Mouse (Mus musculus): ENCODE results near the gene Sufu. TPM values are rescaled to one million over a fixed set of nuclear protein-coding genes. Genes with fewer than 3 reads are reported as not detected.

The Sufu gene
- total RNA-seq, 2 experiments from 2014 or later, result 19.4 to 20.1 TPM

GRCm38 (mm10) chr19:46489448-46489847, 92.8 kb downstream of the Sufu start:
- no peak for DNase-seq (ENCODE audit: extremely low spot score in 1 of 2, low spot score in 2 of 2)
- no peak overlapping the region for H3K4me3 ChIP-seq
- H3K27ac ChIP-seq, result no peak overlapping the region
- intact Hi-C loops (cut with DNase I), result no loop called here
- TF ChIP-seq CTCF (IDR thresholded peaks at IDR 0.05), result no peak

GRCm38 (mm10) chr19:46490634-46491033, 93.9 kb downstream of the Sufu start:
- TF ChIP-seq CTCF (IDR thresholded peaks at IDR 0.05), result no peak
- no peak overlapping the region for H3K4me3 ChIP-seq
- intact Hi-C loops (cut with DNase I), result no loop called here
- no peak overlapping the region for H3K27ac ChIP-seq
- DNase-seq (ENCODE audit: extremely low spot score in 1 of 2, low spot score in 2 of 2), result no peak

- intact Hi-C loops (cut with DNase I), result no loop called here
- TF ChIP-seq CTCF (IDR thresholded peaks at IDR 0.05), result no peak
Observed at GRCm38 (mm10) chr19:46495136-46495535, 98.4 kb downstream of the Sufu start.

DNA sequence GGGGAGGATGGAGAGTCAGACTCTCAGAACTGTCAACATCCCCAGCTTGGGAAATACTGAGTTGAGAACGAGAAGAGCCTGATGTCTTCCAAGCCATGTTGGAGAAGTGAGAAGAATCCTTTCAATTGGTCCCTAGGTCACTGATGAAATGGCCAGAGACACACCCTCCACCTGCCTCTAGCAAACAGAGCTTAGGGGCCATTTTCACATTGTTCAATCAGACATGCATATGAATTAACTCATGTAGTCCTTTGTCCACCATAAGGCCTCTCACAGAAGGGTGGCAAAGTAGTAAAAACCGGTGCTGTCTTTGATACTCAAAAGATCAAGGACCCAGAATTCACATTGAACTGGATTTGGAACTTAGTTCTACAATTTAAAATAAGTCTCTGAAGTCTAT, 100.5 kb downstream of the Sufu start:
- intact Hi-C loops (cut with DNase I), result no loop called here
- no peak for TF ChIP-seq CTCF (IDR thresholded peaks at IDR 0.05)

More at GRCm38 (mm10) chr19:46495136-46495535, 98.4 kb downstream of the Sufu start:
- Histone ChIP-seq H3K27ac (no peak overlapping the region), H3K4me3 (no peak overlapping the region)
- DNase-seq (ENCODE audit: extremely low spot score in 1 of 2, low spot score in 2 of 2), result no peak

GRCm38 (mm10) chr19:46499539-46499835, 102.8 kb downstream of the Sufu start:
- Histone ChIP-seq H3K4me3 (peak overlapping the region; percentile 28), H3K27ac (peak overlapping the region; percentile 58)
- TF ChIP-seq CTCF (IDR thresholded peaks at IDR 0.05), result no peak
- intact Hi-C loops (cut with DNase I), result no loop called here
- DNase-seq (ENCODE audit: extremely low spot score in 1 of 2, low spot score in 2 of 2), result no peak

More for the DNA sequence above, 100.5 kb downstream of the Sufu start:
- no peak overlapping the region for H3K27ac ChIP-seq
- no peak overlapping the region for H3K4me3 ChIP-seq
- no peak for DNase-seq (ENCODE audit: extremely low spot score in 1 of 2, low spot score in 2 of 2)

GRCm38 (mm10) chr19:46499836-46500580, 103.3 kb downstream of the Sufu start:
- DNase-seq (ENCODE audit: extremely low spot score in 1 of 2, low spot score in 2 of 2), result peak; percentile 86 to 96
- intact Hi-C loops (cut with DNase I), result loop anchor here (2.0 to 5.0 kb wide), 2 partner anchors 47 to 153 kb away; no protein-coding TSS in a partner anchor
- peak overlapping the region; percentile 99 for H3K27ac ChIP-seq
- peak overlapping the region; percentile 79 for H3K4me3 ChIP-seq
- TF ChIP-seq CTCF (IDR thresholded peaks at IDR 0.05), result no peak

DNA sequence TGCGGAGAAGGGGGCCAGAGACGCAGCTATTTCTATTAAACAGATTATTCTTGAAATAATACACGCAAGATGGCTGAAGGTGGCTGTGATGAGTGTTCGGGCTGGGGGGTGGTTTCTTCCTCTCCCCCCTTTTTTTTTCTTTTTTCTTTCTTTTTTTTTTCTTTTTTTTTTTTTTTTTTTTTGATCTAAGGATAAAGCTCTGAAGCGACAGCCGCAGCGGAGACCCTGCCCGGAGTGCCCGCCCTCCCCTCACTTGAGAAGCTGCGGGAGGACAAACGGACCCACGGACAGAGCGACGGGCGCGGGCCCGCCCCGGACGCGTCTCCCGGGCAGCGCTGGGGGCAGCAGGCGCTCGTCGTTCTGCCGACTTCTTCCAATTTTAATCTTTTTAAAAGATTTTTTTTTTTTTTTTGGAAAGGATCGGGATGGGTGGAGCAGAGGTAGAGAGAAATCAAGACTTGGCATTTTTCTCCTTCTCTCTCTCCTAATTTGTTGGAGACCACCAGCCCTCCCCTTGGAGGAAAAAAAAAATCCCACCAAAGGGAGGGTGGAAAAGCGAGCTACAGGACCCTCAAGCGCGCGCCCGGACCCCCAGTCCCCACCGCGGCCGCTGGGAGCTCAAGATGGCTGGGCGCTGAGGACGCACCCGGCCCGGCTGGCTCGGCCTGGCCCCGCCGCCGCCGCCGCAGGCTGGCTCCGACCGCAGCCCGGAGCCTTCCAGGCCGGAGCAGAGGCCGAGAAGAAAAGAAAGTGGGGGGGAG, 104.1 kb downstream of the Sufu start:
- DNase-seq (ENCODE audit: extremely low spot score in 1 of 2, low spot score in 2 of 2), result peak in 1 of 2 experiments; percentile 57
- intact Hi-C loops (cut with DNase I), result loop anchor here (1.0 to 5.0 kb wide), 4 partner anchors 16 to 153 kb away; partner anchors contain the start of gene Actr1a
- TF ChIP-seq CTCF (IDR thresholded peaks at IDR 0.05), result peak; percentile 10
- H3K4me3 ChIP-seq, result peak overlapping the region; percentile 79
- H3K27ac ChIP-seq, result peak overlapping the region; percentile 99

DNA sequence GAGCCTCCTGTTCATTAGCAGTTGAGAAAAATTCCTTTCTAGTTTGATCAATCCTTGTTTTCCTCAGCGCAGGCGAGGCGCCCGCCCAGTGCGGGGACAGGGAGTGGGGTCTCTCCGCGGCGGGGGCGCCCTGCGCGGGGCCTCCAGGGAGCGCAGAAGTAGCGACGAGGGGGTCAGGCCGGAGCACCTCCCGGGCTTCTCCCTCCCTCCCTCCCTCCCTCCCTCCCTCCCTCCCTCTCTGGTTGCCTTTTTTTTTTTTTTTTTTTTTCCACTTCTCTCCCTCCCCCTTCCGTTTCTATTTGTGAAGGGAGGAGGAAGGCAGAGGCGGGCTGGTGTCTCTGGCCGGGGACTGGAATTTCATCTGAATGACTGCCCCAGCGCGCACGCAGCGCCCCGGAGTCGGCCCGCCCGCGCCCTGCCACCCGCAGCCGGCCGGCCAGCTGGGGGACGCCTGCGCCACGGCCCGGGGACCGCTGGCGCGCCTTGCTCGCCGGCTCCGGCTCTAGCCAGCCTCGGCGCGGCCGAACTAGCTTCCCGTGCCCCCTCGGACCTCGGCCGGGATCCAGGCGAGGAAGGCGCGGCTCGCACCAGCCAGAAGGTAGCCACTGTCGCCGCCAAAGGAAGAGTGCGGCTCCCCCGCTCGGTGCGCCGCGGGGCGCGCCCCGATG, 104.8 kb downstream of the Sufu start, which contains the start of gene Trim8:
Gene Trim8 (plus strand): TSS at position 302 of the 668 bp plus-strand sequence.
- peak within 1 kb of the TSS; percentile 79 for H3K4me3 ChIP-seq
- peak within 1 kb of the TSS; percentile 99 for H3K27ac ChIP-seq
- DNase-seq (ENCODE audit: extremely low spot score in 1 of 2, low spot score in 2 of 2), result peak; percentile 79 to 84
- no peak for TF ChIP-seq CTCF (IDR thresholded peaks at IDR 0.05)
- intact Hi-C loops (cut with DNase I), result loop anchor here (1.0 to 5.0 kb wide), 6 partner anchors 17 to 154 kb away; partner anchors contain the start of genes Actr1a, Arl3 and Sfxn2

DNA sequence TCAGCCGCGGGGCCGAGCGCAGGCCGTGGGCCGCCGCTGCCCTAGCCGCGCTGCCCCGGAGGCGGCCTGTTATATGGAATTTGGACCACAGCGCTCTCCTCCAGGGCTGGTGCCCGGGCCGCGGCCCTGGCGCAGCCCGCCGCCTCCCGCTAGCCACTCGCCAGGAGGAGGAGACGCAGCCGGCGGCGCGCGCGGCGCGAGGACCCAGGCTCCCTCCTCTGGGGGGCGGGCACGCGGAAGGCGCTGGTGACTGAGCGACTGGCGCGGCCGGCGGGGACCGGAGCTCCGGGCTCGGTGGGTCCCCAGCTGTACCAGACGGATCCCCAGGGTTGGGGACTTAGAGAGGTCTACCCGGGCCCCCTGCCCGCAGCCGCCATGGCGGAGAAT, 105.4 kb downstream of the Sufu start:
- intact Hi-C loops (cut with DNase I), result loop anchor here (1.0 to 5.0 kb wide), 3 partner anchors 21 to 155 kb away; partner anchors contain the start of genes Arl3 and Sfxn2
- H3K27ac ChIP-seq, result peak overlapping the region; percentile 99
- peak; percentile 80 to 81 for DNase-seq (ENCODE audit: extremely low spot score in 1 of 2, low spot score in 2 of 2)
- H3K4me3 ChIP-seq, result peak overlapping the region; percentile 79
- no peak; the same call in 1 of the 2 replicates for TF ChIP-seq CTCF (IDR thresholded peaks at IDR 0.05)

GRCm38 (mm10) chr19:46502471-46503166, 105.9 kb downstream of the Sufu start:
- TF ChIP-seq CTCF (IDR thresholded peaks at IDR 0.05), result peak; percentile 48
- Histone ChIP-seq H3K27ac (peak overlapping the region; percentile 99), H3K4me3 (peak overlapping the region; percentile 79)
- DNase-seq (ENCODE audit: extremely low spot score in 1 of 2, low spot score in 2 of 2), result peak; percentile 78 to 79
- intact Hi-C loops (cut with DNase I), result loop anchor here (1.0 to 5.0 kb wide), 3 partner anchors 21 to 155 kb away; partner anchors contain the start of genes Arl3 and Sfxn2
